Mouse (Mus musculus) stomach, embryonic 14.5 days (tissue): ENCODE measurements at regions not wholly inside any gene's neighbourhood (a gene's known extent, or its start where the extent isn't known, plus 50 kb on each side); places are given as distances from the start of the nearest gene placed in this dataset.

ENCODE experiments used
- ATAC-seq: fragments of 200-750 bp; cut with Nextera tagmentation; 2 replicates; pipeline ENCODE4 v1.8.0; 2017; ENCODE audit warnings: low read depth, moderate TSS enrichment; ENCODE audit not compliant: insufficient number of reproducible peaks, insufficient read depth, low FRiP score
- H3K27ac ChIP-seq: fragments of 300-500 bp; sonication (generic); 2 replicates; pipeline ENCODE4 v1.5.1; 2014; ENCODE audit warnings: mild to moderate bottlenecking, low read length, moderate library complexity, mixed read lengths
- H3K27me3 ChIP-seq: fragments of 300-500 bp; sonication (generic); 2 replicates; pipeline ENCODE4 v1.6.1; 2014; ENCODE audit warnings: low read length, control low read depth, mixed read lengths; ENCODE audit not compliant: control insufficient read depth, insufficient read depth
- H3K36me3 ChIP-seq: fragments of 300-500 bp; sonication (generic); 2 replicates; pipeline ENCODE4 v1.6.1; 2014; ENCODE audit warnings: mild to moderate bottlenecking, control low read depth, low read length, moderate library complexity, mixed read lengths; ENCODE audit not compliant: control insufficient read depth, insufficient read depth
- H3K4me1 ChIP-seq: fragments of 300-500 bp; sonication (generic); 2 replicates; pipeline ENCODE4 v1.6.1; 2014; ENCODE audit warnings: low read length, control low read depth, mixed read lengths; ENCODE audit not compliant: control insufficient read depth, insufficient read depth
- H3K4me2 ChIP-seq: fragments of 300-500 bp; sonication (generic); replicated peaks from 2 replicates; pipeline ENCODE4 v1.6.1; 2014; ENCODE audit warnings: low read depth, low read length, control low read depth
- H3K4me3 ChIP-seq: fragments of 300-500 bp; sonication (generic); 2 replicates; pipeline ENCODE4 v1.5.1; 2014; ENCODE audit warnings: low read depth, low read length, control low read depth
- H3K9ac ChIP-seq: fragments of 300-500 bp; sonication (generic); replicated peaks from 2 replicates; pipeline ENCODE4 v1.6.1; 2014; ENCODE audit warnings: low read depth, mild to moderate bottlenecking, control low read depth, low read length, moderate library complexity, mixed read lengths
- H3K9me3 ChIP-seq: fragments of 300-500 bp; sonication (generic); 2 replicates; pipeline ENCODE4 v1.6.1; 2016; ENCODE audit warnings: low read depth, low read length, control low read depth; ENCODE audit not compliant: control insufficient read depth
- WGBS: fragments of 180-500 bp; shearing (Covaris S2); extraction: QIAGEN DNeasy Blood & Tissue Kit; methylation state at CpG from one replicate; pipeline ENCODE4 v1.1.7; 2014; 5-methylcytosine and 5-hydroxymethylcytosine counted together

- H3K4me1 ChIP-seq = peaks cover 8% of the 10 kb centered on the region
- no peaks in the 10 kb centered on the region for H3K36me3 ChIP-seq
- no peak overlapping the region for H3K27ac ChIP-seq
- H3K9ac ChIP-seq = no peak overlapping the region
- H3K4me2 ChIP-seq = no peak overlapping the region
- H3K4me3 ChIP-seq = no peak overlapping the region
- H3K9me3 ChIP-seq = no peaks in the 10 kb centered on the region
- no peak for ATAC-seq
- WGBS = 73% methylated on average over 5 of the region's 5 CpGs
- H3K27me3 ChIP-seq = no peaks in the 10 kb centered on the region
These were observed 620.9 kb upstream of the Adam5 start for GRCm38 (mm10) chr8:25445054-25445453.

- 75% methylated on average over 5 of the region's 5 CpGs for WGBS
- Histone ChIP-seq H3K4me1 (peaks cover 10% of the 10 kb centered on the region), H3K4me3 (no peak overlapping the region)
These were observed 619.4 kb upstream of the Adam5 start for GRCm38 (mm10) chr8:25443552-25443951.

GRCm38 (mm10) chr8:25441057-25441441 is 616.9 kb upstream of the Adam5 start:
- H3K4me1 ChIP-seq = peaks cover 10% of the 10 kb centered on the region
- H3K4me2 ChIP-seq = peak overlapping the region; percentile 29
- no peak overlapping the region for H3K4me3 ChIP-seq
- H3K27ac ChIP-seq = no peak overlapping the region
- H3K9ac ChIP-seq = no peak overlapping the region
- WGBS = 31% methylated on average over 6 of the region's 6 CpGs
- no peaks in the 10 kb centered on the region for H3K27me3 ChIP-seq
- no peak for ATAC-seq
- no peaks in the 10 kb centered on the region for H3K9me3 ChIP-seq
- H3K36me3 ChIP-seq = no peaks in the 10 kb centered on the region

More at GRCm38 (mm10) chr8:25443552-25443951, 619.4 kb upstream of the Adam5 start:
- Histone ChIP-seq H3K9ac (no peak overlapping the region), H3K9me3 (no peaks in the 10 kb centered on the region), H3K27ac (no peak overlapping the region), H3K36me3 (no peaks in the 10 kb centered on the region), H3K27me3 (no peaks in the 10 kb centered on the region), H3K4me2 (no peak overlapping the region)
- no peak for ATAC-seq

- Histone ChIP-seq H3K27ac (no peak overlapping the region; the same call in 1 of the 2 replicates), H3K9ac (no peak overlapping the region), H3K4me3 (no peak overlapping the region), H3K27me3 (no peaks in the 10 kb centered on the region), H3K36me3 (no peaks in the 10 kb centered on the region), H3K4me1 (peaks cover 10% of the 10 kb centered on the region), H3K9me3 (no peaks in the 10 kb centered on the region), H3K4me2 (peak overlapping the region; percentile 29)
- ATAC-seq = 0 out of 2 replicates have a peak, but pooled peaks have one; percentile 58
- 17% methylated on average over 13 of the region's 13 CpGs for WGBS
These were observed 616.4 kb upstream of the Adam5 start for GRCm38 (mm10) chr8:25440391-25441056.

- ATAC-seq = no peak
- H3K4me2 ChIP-seq = peak overlapping the region; percentile 29; the same call in 1 of the 2 replicates
- no peak overlapping the region; the same call in 1 of the 2 replicates for H3K27ac ChIP-seq
These were observed 615.8 kb upstream of the Adam5 start for GRCm38 (mm10) chr8:25439971-25440370.

GRCm38 (mm10) chr8:25438021-25438620 is 614.0 kb upstream of the Adam5 start:
- WGBS = 82% methylated on average over 9 of the region's 9 CpGs
- no peak overlapping the region for H3K4me3 ChIP-seq

More at GRCm38 (mm10) chr8:25439971-25440370, 615.8 kb upstream of the Adam5 start:
- 48% methylated on average over 12 of the region's 12 CpGs for WGBS
- Histone ChIP-seq H3K4me3 (no peak overlapping the region), H3K27me3 (no peaks in the 10 kb centered on the region), H3K9me3 (no peaks in the 10 kb centered on the region), H3K36me3 (no peaks in the 10 kb centered on the region), H3K9ac (no peak overlapping the region), H3K4me1 (peaks cover 10% of the 10 kb centered on the region)

GRCm38 (mm10) chr8:25437178-25437577 is 613.0 kb upstream of the Adam5 start:
- no peak for ATAC-seq
- Histone ChIP-seq H3K4me1 (peaks cover 10% of the 10 kb centered on the region), H3K27ac (no peak overlapping the region), H3K9ac (no peak overlapping the region), H3K4me3 (no peak overlapping the region), H3K36me3 (no peaks in the 10 kb centered on the region), H3K9me3 (no peaks in the 10 kb centered on the region), H3K27me3 (no peaks in the 10 kb centered on the region), H3K4me2 (no peak overlapping the region)
- WGBS = 50% methylated on average over 4 of the region's 4 CpGs

More at GRCm38 (mm10) chr8:25438021-25438620, 614.0 kb upstream of the Adam5 start:
- Histone ChIP-seq H3K9me3 (no peaks in the 10 kb centered on the region), H3K36me3 (no peaks in the 10 kb centered on the region), H3K4me2 (no peak overlapping the region), H3K9ac (no peak overlapping the region), H3K4me1 (peaks cover 10% of the 10 kb centered on the region), H3K27ac (no peak overlapping the region), H3K27me3 (no peaks in the 10 kb centered on the region)
- ATAC-seq = no peak

GRCm38 (mm10) chr8:25430552-25430951 is 606.4 kb upstream of the Adam5 start:
- H3K27me3 ChIP-seq = no peaks in the 10 kb centered on the region
- no peaks in the 10 kb centered on the region; the same call in 1 of the 2 replicates for H3K4me1 ChIP-seq
- no peak overlapping the region for H3K9ac ChIP-seq
- H3K4me3 ChIP-seq = no peak overlapping the region
- H3K9me3 ChIP-seq = no peaks in the 10 kb centered on the region
- 44% methylated on average over 5 of the region's 5 CpGs for WGBS
- H3K36me3 ChIP-seq = no peaks in the 10 kb centered on the region
- H3K27ac ChIP-seq = no peak overlapping the region
- H3K4me2 ChIP-seq = no peak overlapping the region
- no peak for ATAC-seq
